Mouse (Mus musculus): ENCODE measurements at regions not wholly inside any gene's neighbourhood (a gene's known extent, or its start where the extent isn't known, plus 50 kb on each side); places are given as distances from the start of the nearest gene placed in this dataset.

DNA sequence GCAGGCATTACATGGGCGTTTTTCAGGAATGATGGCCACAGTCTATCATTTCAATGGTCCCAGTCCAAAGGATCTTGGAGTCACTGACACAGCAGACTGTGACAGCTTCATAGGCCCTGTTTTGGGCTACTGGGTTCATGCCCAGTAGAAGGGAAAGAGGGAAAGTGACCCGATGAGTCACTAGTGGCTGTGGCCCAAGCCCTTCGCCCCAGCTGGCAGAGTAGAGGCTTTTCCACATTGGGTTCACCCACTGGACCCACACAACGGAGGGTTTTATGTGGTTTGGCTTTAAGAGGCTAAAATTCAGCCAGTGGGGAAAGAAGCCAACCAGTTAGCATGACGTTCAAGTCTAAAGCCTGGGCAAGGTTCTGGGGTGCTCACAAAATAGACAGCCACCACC is 108.4 kb downstream of the Sp3 start:
- Histone ChIP-seq H3K27me3 (replicated peaks; ENCODE audit: control insufficient read depth, insufficient read depth, low read length) (no peaks in the 10 kb centered on the region), H3K36me3 (ENCODE audit: control insufficient read depth, insufficient read depth, low read length) (no peaks in the 10 kb centered on the region), H3K4me1 (ENCODE audit: control insufficient read depth, insufficient read depth, low read length) (no peaks in the 10 kb centered on the region), H3K4me3 (ENCODE audit: insufficient read depth, low read depth, low read length) (no peak overlapping the region), H3K27ac (ENCODE audit: insufficient read depth, low read depth, low read length) (no peak overlapping the region)
- TF ChIP-seq POLR2A (IDR thresholded peaks at IDR 0.05; ENCODE audit: low read depth, low read length): no peak
- TF ChIP-seq CTCF (conservative IDR thresholded peaks at IDR 0.05; ENCODE audit: insufficient read depth, insufficient read length, low read depth, low read length): no peak
- WGBS: 76% methylated on average over 5 of the region's 5 CpGs
- peak; percentile 66 for DNase-seq

DNA sequence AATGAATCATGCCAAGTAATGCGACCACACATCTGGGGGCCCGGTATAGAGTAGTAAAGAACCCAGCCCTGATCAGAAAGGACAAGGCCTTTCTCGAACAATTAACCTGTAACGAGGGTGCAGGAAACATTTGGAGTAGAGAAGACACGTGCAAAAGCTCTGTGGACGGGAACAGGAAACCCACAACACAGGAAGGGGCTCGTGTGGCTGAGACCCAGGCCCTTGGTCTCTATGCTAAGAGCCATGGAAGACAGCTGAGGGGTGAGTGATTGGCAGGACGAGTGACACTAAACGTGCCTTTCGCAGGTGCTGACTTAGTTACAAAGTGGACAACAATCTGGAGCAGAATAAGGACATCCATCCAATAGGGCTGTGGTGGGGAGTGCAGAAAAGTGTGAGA is 106.3 kb downstream of the Sp3 start:
- Histone ChIP-seq H3K4me1 (ENCODE audit: control insufficient read depth, insufficient read depth, low read length) (no peaks in the 10 kb centered on the region), H3K36me3 (ENCODE audit: control insufficient read depth, insufficient read depth, low read length) (no peaks in the 10 kb centered on the region), H3K27ac (ENCODE audit: insufficient read depth, low read depth, low read length) (no peak overlapping the region), H3K4me3 (ENCODE audit: insufficient read depth, low read depth, low read length) (no peak overlapping the region), H3K27me3 (replicated peaks; ENCODE audit: control insufficient read depth, insufficient read depth, low read length) (no peaks in the 10 kb centered on the region)
- TF ChIP-seq CTCF (conservative IDR thresholded peaks at IDR 0.05; ENCODE audit: insufficient read depth, insufficient read length, low read depth, low read length) (no peak), POLR2A (IDR thresholded peaks at IDR 0.05; ENCODE audit: low read depth, low read length) (no peak)
- DNase-seq: no peak
- 72% methylated on average over 10 of the region's 10 CpGs for WGBS

DNA sequence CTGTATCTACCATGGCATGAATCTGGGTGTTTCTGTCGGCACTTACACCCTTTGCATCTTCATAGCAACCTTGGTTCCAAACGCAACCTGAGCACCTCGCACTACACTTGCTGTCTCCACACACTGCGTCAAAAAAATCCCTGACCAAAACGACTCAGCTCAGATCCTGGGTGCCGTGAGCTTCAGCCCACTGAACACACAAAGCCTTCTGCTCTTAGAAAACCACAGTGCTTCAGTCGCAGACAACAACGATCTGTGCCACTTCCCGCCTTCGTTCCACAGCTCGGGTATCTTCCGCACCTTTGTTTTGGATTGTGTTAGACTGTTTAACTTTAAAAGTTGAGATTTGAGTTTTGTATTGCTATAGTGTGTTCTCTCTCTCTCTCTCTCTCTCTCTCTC is 105.7 kb downstream of the Sp3 start:
- no peak overlapping the region for H3K4me3 ChIP-seq (ENCODE audit: insufficient read depth, low read depth, low read length)
- no peak overlapping the region for H3K27ac ChIP-seq (ENCODE audit: insufficient read depth, low read depth, low read length)
- no peak for DNase-seq
- no peaks in the 10 kb centered on the region for H3K27me3 ChIP-seq (replicated peaks; ENCODE audit: control insufficient read depth, insufficient read depth, low read length)
- WGBS: 82% methylated on average over 12 of the region's 12 CpGs
- TF ChIP-seq CTCF (conservative IDR thresholded peaks at IDR 0.05; ENCODE audit: insufficient read depth, insufficient read length, low read depth, low read length): no peak
- no peak for TF ChIP-seq POLR2A (IDR thresholded peaks at IDR 0.05; ENCODE audit: low read depth, low read length)
- H3K36me3 ChIP-seq (ENCODE audit: control insufficient read depth, insufficient read depth, low read length): no peaks in the 10 kb centered on the region
- no peaks in the 10 kb centered on the region for H3K4me1 ChIP-seq (ENCODE audit: control insufficient read depth, insufficient read depth, low read length)

DNA sequence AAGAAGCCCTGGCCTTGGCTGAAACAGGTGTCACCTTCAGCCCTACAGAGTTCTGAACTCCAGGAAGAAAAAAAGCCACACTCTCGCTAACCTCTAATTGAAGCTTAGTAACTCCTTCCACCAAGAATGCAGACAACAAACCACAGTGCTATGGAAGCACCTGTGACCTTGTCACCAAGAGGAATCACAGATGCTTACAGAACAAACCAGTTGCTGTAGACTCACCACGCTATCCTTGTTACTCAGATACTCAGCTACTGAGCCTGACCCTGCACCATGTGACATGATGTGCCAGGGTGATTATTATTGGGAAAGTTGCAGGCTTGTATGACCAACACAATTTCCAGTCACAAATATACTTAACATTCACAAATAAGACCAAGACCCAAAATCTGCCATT is 104.6 kb downstream of the Sp3 start:
- Histone ChIP-seq H3K4me1 (ENCODE audit: control insufficient read depth, insufficient read depth, low read length) (no peaks in the 10 kb centered on the region), H3K27ac (ENCODE audit: insufficient read depth, low read depth, low read length) (no peak overlapping the region), H3K27me3 (replicated peaks; ENCODE audit: control insufficient read depth, insufficient read depth, low read length) (no peaks in the 10 kb centered on the region), H3K36me3 (ENCODE audit: control insufficient read depth, insufficient read depth, low read length) (no peaks in the 10 kb centered on the region), H3K4me3 (ENCODE audit: insufficient read depth, low read depth, low read length) (no peak overlapping the region)
- TF ChIP-seq POLR2A (IDR thresholded peaks at IDR 0.05; ENCODE audit: low read depth, low read length) (no peak), CTCF (conservative IDR thresholded peaks at IDR 0.05; ENCODE audit: insufficient read depth, insufficient read length, low read depth, low read length) (no peak)
- DNase-seq: no peak
- WGBS: 79% methylated on average over 2 of the region's 2 CpGs

DNA sequence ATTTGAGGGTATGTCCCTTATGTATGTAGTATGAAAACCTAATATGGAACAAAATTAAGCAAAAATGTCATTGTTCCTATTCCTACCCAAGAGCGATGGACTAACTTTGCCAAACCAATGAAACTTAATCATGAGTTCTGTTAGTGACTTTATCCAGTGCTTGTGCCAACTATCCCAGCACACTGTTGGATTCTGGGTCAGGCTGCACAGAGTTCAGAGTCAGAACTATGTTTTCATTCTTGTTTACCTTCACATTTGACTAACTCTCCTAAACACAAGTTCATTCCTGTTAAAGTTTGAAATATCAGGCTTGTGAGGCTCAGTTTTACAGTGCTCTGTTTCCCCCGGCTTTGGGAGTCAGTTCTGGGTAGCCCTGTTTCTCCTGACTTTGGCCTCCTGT is 100.2 kb downstream of the Sp3 start:
- TF ChIP-seq POLR2A (IDR thresholded peaks at IDR 0.05; ENCODE audit: low read depth, low read length) (no peak), CTCF (conservative IDR thresholded peaks at IDR 0.05; ENCODE audit: insufficient read depth, insufficient read length, low read depth, low read length) (no peak)
- Histone ChIP-seq H3K4me1 (ENCODE audit: control insufficient read depth, insufficient read depth, low read length) (no peaks in the 10 kb centered on the region), H3K36me3 (ENCODE audit: control insufficient read depth, insufficient read depth, low read length) (no peaks in the 10 kb centered on the region), H3K27me3 (replicated peaks; ENCODE audit: control insufficient read depth, insufficient read depth, low read length) (no peaks in the 10 kb centered on the region), H3K4me3 (ENCODE audit: insufficient read depth, low read depth, low read length) (no peak overlapping the region), H3K27ac (ENCODE audit: insufficient read depth, low read depth, low read length) (no peak overlapping the region; the same call in 1 of the 2 replicates)
- 63% methylated on average over 2 of the region's 2 CpGs for WGBS
- DNase-seq: peak; percentile 76

DNA sequence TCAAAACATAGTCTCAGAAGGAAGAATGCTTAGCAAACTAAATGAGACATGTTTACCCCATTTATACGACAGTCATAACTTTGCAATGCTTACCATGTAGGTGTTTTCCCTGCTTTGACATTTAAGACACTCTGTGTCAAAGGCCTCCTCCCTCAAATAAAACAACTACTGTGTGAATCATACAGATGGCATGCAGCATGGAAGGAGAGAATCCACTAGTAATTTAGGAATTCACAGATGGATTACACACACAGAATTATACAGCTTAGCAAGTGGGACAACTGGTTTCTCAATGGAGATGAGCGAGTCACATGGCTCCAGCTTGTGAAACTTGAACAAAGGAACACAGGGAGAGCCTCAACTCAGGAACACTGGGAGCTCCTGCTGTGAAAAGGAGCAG is 98.7 kb downstream of the Sp3 start:
- 93% methylated on average over 2 of the region's 2 CpGs for WGBS
- Histone ChIP-seq H3K36me3 (ENCODE audit: control insufficient read depth, insufficient read depth, low read length) (no peaks in the 10 kb centered on the region), H3K27me3 (replicated peaks; ENCODE audit: control insufficient read depth, insufficient read depth, low read length) (no peaks in the 10 kb centered on the region), H3K27ac (ENCODE audit: insufficient read depth, low read depth, low read length) (no peak overlapping the region), H3K4me1 (ENCODE audit: control insufficient read depth, insufficient read depth, low read length) (peaks cover 6% of the 10 kb centered on the region; the same call in 1 of the 2 replicates), H3K4me3 (ENCODE audit: insufficient read depth, low read depth, low read length) (no peak overlapping the region)
- TF ChIP-seq CTCF (conservative IDR thresholded peaks at IDR 0.05; ENCODE audit: insufficient read depth, insufficient read length, low read depth, low read length) (no peak), POLR2A (IDR thresholded peaks at IDR 0.05; ENCODE audit: low read depth, low read length) (no peak)
- DNase-seq: no peak

DNA sequence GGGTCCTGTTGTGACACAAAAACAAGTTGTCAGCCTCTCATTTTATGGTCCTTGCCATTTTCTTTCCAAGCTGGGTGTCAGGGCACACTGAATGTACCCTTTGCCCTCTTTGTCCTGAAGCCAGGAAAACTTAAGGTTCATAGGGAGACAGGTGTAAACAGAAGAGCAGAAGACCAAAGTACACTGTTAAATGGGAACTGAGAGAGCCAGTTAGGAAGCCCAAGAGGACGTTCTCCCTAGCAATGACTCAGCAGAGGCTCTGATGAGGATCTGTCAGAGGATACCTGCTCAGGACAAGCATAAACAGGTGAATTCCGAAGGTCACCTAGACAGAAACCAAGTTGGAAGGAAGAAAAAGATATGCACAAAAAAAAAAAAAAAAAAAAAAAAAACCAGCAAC is 94.0 kb downstream of the Sp3 start:
- no peaks in the 10 kb centered on the region for H3K27me3 ChIP-seq (replicated peaks; ENCODE audit: control insufficient read depth, insufficient read depth, low read length)
- no peak for TF ChIP-seq POLR2A (IDR thresholded peaks at IDR 0.05; ENCODE audit: low read depth, low read length)
- TF ChIP-seq CTCF (conservative IDR thresholded peaks at IDR 0.05; ENCODE audit: insufficient read depth, insufficient read length, low read depth, low read length): no peak
- H3K27ac ChIP-seq (ENCODE audit: insufficient read depth, low read depth, low read length): peak overlapping the region; percentile 80
- WGBS: 52% methylated on average over 2 of the region's 2 CpGs
- no peaks in the 10 kb centered on the region for H3K36me3 ChIP-seq (ENCODE audit: control insufficient read depth, insufficient read depth, low read length)
- peaks cover 7% of the 10 kb centered on the region; the same call in 1 of the 2 replicates for H3K4me1 ChIP-seq (ENCODE audit: control insufficient read depth, insufficient read depth, low read length)
- peak; percentile 91 for DNase-seq
- no peak overlapping the region for H3K4me3 ChIP-seq (ENCODE audit: insufficient read depth, low read depth, low read length)
